14 mouse cellular contexts compared by ENCODE assay signal in genomic region chr4:81252859-81253780, GRCm38 (mm10).
DNase-seq lines count a peak whose midpoint lies in the region; ATAC-seq and TF ChIP-seq lines count a peak whose summit lies in the region.
"Had no signal": no experiment of that assay in that cellular context is flagged by ENCODE, and none has a peak within 500 bp of the region (broad histone marks: within the 10 kb centered on the region; RNA-seq: fewer than 3 reads in every experiment).

No protein-coding gene starts in this region.

- no peaks in the 10 kb centered on the region for H3K4me1 ChIP-seq in forebrain, embryonic 11.5 days (replicated peaks; ENCODE audit: control insufficient read depth, insufficient read depth, low read length)
- no peaks in the 10 kb centered on the region for H3K4me1 ChIP-seq in forebrain, postnatal 0 days (ENCODE audit: insufficient read depth)
- no peaks in the 10 kb centered on the region for H3K4me1 ChIP-seq in kidney, postnatal 0 days (replicated peaks; ENCODE audit: insufficient read depth, low read length)
- H3K4me1 ChIP-seq in midbrain, embryonic 16.5 days (ENCODE audit: control insufficient read depth, insufficient read depth, low read length), result no peaks in the 10 kb centered on the region
- H3K4me1 ChIP-seq: hindbrain, embryonic 10.5 days; neural tube, embryonic 13.5 days had no signal

- H3K9me3 ChIP-seq in forebrain, embryonic 11.5 days (ENCODE audit: control insufficient read depth, low read length), result no peaks in the 10 kb centered on the region
- no peaks in the 10 kb centered on the region for H3K9me3 ChIP-seq in forebrain, postnatal 0 days (ENCODE audit: low read length)
- no peaks in the 10 kb centered on the region for H3K9me3 ChIP-seq in kidney, postnatal 0 days (replicated peaks; ENCODE audit: low read length)
- no peaks in the 10 kb centered on the region for H3K9me3 ChIP-seq in midbrain, embryonic 16.5 days (replicated peaks; ENCODE audit: control insufficient read depth, low read length, poor library complexity, severe bottlenecking)
- H3K9me3 ChIP-seq: hindbrain, embryonic 10.5 days; neural tube, embryonic 13.5 days had no signal

- H3K4me2 ChIP-seq in forebrain, embryonic 11.5 days (ENCODE audit: low read depth, low read length, severe bottlenecking), result no peak overlapping the region
- H3K4me2 ChIP-seq in forebrain, postnatal 0 days (ENCODE audit: low read depth), result no peak overlapping the region
- no peak overlapping the region for H3K4me2 ChIP-seq in kidney, postnatal 0 days (ENCODE audit: low read length)
- H3K4me2 ChIP-seq in midbrain, embryonic 16.5 days (ENCODE audit: low read length), result no peak overlapping the region
- H3K4me2 ChIP-seq: neural tube, embryonic 13.5 days had no signal

- no peak for TF ChIP-seq POLR2A in brain, embryonic 14.5 days (IDR thresholded peaks at IDR 0.05; ENCODE audit: borderline replicate concordance, extremely low read depth, insufficient read depth, insufficient read length, poor library complexity, severe bottlenecking)

- intact Hi-C loops in left cerebral cortex, postnatal 14 days (cut with DNase I), result loop anchor here (1.0 to 5.0 kb wide), 2 partner anchors 75 to 386 kb away; no protein-coding TSS in a partner anchor

- no peaks in the 10 kb centered on the region for H3K27me3 ChIP-seq in forebrain, embryonic 11.5 days (ENCODE audit: control insufficient read depth, insufficient read depth, low read length)
- H3K27me3 ChIP-seq in forebrain, postnatal 0 days (ENCODE audit: insufficient read depth, low read length), result no peaks in the 10 kb centered on the region
- no peaks in the 10 kb centered on the region for H3K27me3 ChIP-seq in kidney, postnatal 0 days (ENCODE audit: insufficient read depth, low read length)
- H3K27me3 ChIP-seq in midbrain, embryonic 16.5 days (ENCODE audit: control insufficient read depth, insufficient read depth, low read depth, low read length), result no peaks in the 10 kb centered on the region
- H3K27me3 ChIP-seq: neural tube, embryonic 13.5 days had no signal

- no peaks in the 10 kb centered on the region for H3K36me3 ChIP-seq in forebrain, embryonic 11.5 days (ENCODE audit: control insufficient read depth, insufficient read depth, low read length)
- no peaks in the 10 kb centered on the region for H3K36me3 ChIP-seq in forebrain, postnatal 0 days (ENCODE audit: insufficient read depth)
- no peaks in the 10 kb centered on the region for H3K36me3 ChIP-seq in kidney, postnatal 0 days (ENCODE audit: insufficient read depth, low read length)
- no peaks in the 10 kb centered on the region for H3K36me3 ChIP-seq in midbrain, embryonic 16.5 days (ENCODE audit: control insufficient read depth, insufficient read depth, low read length)
- H3K36me3 ChIP-seq: hindbrain, embryonic 10.5 days; neural tube, embryonic 13.5 days had no signal

- no peak overlapping the region for H3K27ac ChIP-seq in forebrain, embryonic 11.5 days (ENCODE audit: low read depth, low read length)
- no peak overlapping the region for H3K27ac ChIP-seq in forebrain, postnatal 0 days (ENCODE audit: low read depth, low read length)
- H3K27ac ChIP-seq in kidney, postnatal 0 days, result no peak overlapping the region
- no peak overlapping the region for H3K27ac ChIP-seq in midbrain, embryonic 16.5 days (ENCODE audit: low read length)
- H3K27ac ChIP-seq: hindbrain, embryonic 10.5 days; neural tube, embryonic 13.5 days had no signal

- H3K9ac ChIP-seq in forebrain, embryonic 11.5 days (ENCODE audit: low read length), result no peak overlapping the region
- no peak overlapping the region for H3K9ac ChIP-seq in forebrain, postnatal 0 days
- H3K9ac ChIP-seq in kidney, postnatal 0 days (ENCODE audit: low read depth, low read length), result no peak overlapping the region
- no peak overlapping the region for H3K9ac ChIP-seq in midbrain, embryonic 16.5 days (ENCODE audit: low read depth, low read length)
- H3K9ac ChIP-seq: neural tube, embryonic 13.5 days had no signal

- peak; percentile 74 for ATAC-seq in forebrain, embryonic 11.5 days (replicated peaks; ENCODE audit: low FRiP score)
- no peak for ATAC-seq in forebrain, postnatal 0 days
- ATAC-seq in kidney, postnatal 0 days (replicated peaks; ENCODE audit: low FRiP score, low read depth), result peak; percentile 46
- 0 out of 2 replicates have a peak, but pooled peaks have one; percentile 45 for ATAC-seq in midbrain, embryonic 16.5 days

- DNase-seq in forebrain, embryonic 11.5 days (ENCODE audit: low spot score), result no peak
- DNase-seq in forebrain, postnatal 0 days, result no peak
- no peak for DNase-seq in kidney, postnatal 0 days (ENCODE audit: low spot score)
- no peak for DNase-seq in kidney, postnatal 25 days
- peak; percentile 64 for DNase-seq in brain, embryonic 14.5 days (ENCODE audit: low read depth)
- DNase-seq in left cerebral cortex, postnatal 14 days (ENCODE audit: low spot score in 2 of 2), result no peak
- DNase-seq in right cerebral cortex, postnatal 14 days, result no peak
- DNase-seq: kidney, adult 11 months; liver; lung, adult 2 months; lung, postnatal 4 days had no signal

- no peak overlapping the region for H3K4me3 ChIP-seq in forebrain, embryonic 11.5 days (ENCODE audit: low read depth, low read length)
- no peak overlapping the region for H3K4me3 ChIP-seq in forebrain, postnatal 0 days (ENCODE audit: low read depth, low read length)
- H3K4me3 ChIP-seq in kidney, postnatal 0 days (replicated peaks; ENCODE audit: low read depth, low read length), result no peak overlapping the region
- H3K4me3 ChIP-seq in midbrain, embryonic 16.5 days (ENCODE audit: low read depth, low read length), result no peak overlapping the region
- H3K4me3 ChIP-seq: hindbrain, embryonic 10.5 days; neural tube, embryonic 13.5 days had no signal

- WGBS in forebrain, embryonic 11.5 days, result 69% methylated on average over 6 of the region's 6 CpGs
- 47% methylated on average over 6 of the region's 6 CpGs for WGBS in forebrain, postnatal 0 days
- WGBS in kidney, postnatal 0 days, result 76% methylated on average over 6 of the region's 6 CpGs
- WGBS in midbrain, embryonic 16.5 days, result 63% methylated on average over 6 of the region's 6 CpGs

- no peak for TF ChIP-seq CTCF in forebrain, postnatal 0 days (IDR thresholded peaks at IDR 0.05; ENCODE audit: low read depth)
- no peak for TF ChIP-seq CTCF in kidney, postnatal 0 days (IDR thresholded peaks at IDR 0.05; ENCODE audit: low read depth)
- TF ChIP-seq CTCF in brain, embryonic 14.5 days (IDR thresholded peaks at IDR 0.05; ENCODE audit: borderline replicate concordance, extremely low read depth, insufficient read depth, insufficient read length), result no peak
